Mouse (Mus musculus): ENCODE measurements around the gene Gm20696. TPM values are rescaled to one million over a fixed set of nuclear protein-coding genes. Genes with fewer than 3 reads are reported as not detected.
A peak's percentile ranks its signal among the peaks of the same experiment; 100 is the strongest.

The Gm20696 gene
- polyA plus RNA-seq, 1 experiment from 2014 or later = 4.2 TPM

GRCm38 (mm10) chr6:99249496-99250030 lies 417.0 kb downstream of the Gm20696 start:
- no peak for ATAC-seq (ENCODE audit: insufficient number of reproducible peaks, low FRiP score, low TSS enrichment, low read depth)
- Histone ChIP-seq H3K27ac (no peak overlapping the region), H3K9ac (no peak overlapping the region), H3K27me3 (no peaks in the 10 kb centered on the region), H3K4me3 (no peak overlapping the region), H3K36me3 (0 out of 2 replicates have a peak, but pooled peaks cover 3% of the 10 kb centered on the region), H3K4me1 (no peaks in the 10 kb centered on the region), H3K4me2 (no peak overlapping the region), H3K9me3 (no peaks in the 10 kb centered on the region)
- 69% methylated on average over 5 of the region's 5 CpGs for WGBS

GRCm38 (mm10) chr6:99248396-99248795 lies 418.2 kb downstream of the Gm20696 start:
- H3K9me3 ChIP-seq = no peaks in the 10 kb centered on the region
- H3K4me3 ChIP-seq = no peak overlapping the region
- no peak overlapping the region for H3K4me2 ChIP-seq
- 55% methylated on average over 8 of the region's 8 CpGs for WGBS
- H3K4me1 ChIP-seq = no peaks in the 10 kb centered on the region
- 0 out of 2 replicates have a peak, but pooled peaks cover 3% of the 10 kb centered on the region for H3K36me3 ChIP-seq
- H3K27ac ChIP-seq = no peak overlapping the region
- no peak for ATAC-seq (ENCODE audit: insufficient number of reproducible peaks, low FRiP score, low TSS enrichment, low read depth)
- no peaks in the 10 kb centered on the region for H3K27me3 ChIP-seq
- no peak overlapping the region for H3K9ac ChIP-seq

GRCm38 (mm10) chr6:99241625-99242395 lies 424.8 kb downstream of the Gm20696 start:
- Histone ChIP-seq H3K9me3 (no peaks in the 10 kb centered on the region), H3K4me2 (no peak overlapping the region), H3K27me3 (no peaks in the 10 kb centered on the region), H3K4me1 (no peaks in the 10 kb centered on the region), H3K4me3 (no peak overlapping the region), H3K9ac (no peak overlapping the region), H3K27ac (no peak overlapping the region), H3K36me3 (no peaks in the 10 kb centered on the region)
- WGBS = 92% methylated on average over 10 of the region's 10 CpGs
- ATAC-seq (ENCODE audit: insufficient number of reproducible peaks, low FRiP score, low TSS enrichment, low read depth) = no peak

DNA sequence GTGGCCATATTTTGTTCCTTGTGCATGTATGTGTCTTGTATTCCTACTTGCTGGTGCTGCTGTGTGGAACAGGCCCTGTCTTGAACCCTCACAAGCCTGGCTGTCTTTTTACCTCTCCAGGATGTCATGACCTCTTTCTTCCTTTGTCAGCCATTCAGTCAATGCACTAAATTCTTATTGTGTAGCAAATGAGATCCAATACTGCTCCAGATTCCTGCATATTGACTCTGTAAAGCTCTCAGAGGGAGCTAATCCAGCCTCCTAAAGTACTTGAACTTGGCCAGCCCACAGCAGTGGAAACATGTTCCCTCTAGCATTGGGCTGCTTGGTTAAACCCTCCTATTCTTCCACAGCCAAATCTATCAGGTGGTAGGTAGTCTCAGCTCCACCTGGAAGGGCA lies 425.8 kb downstream of the Gm20696 start:
- H3K4me2 ChIP-seq = no peak overlapping the region
- no peaks in the 10 kb centered on the region for H3K9me3 ChIP-seq
- no peak overlapping the region for H3K27ac ChIP-seq
- H3K9ac ChIP-seq = no peak overlapping the region
- H3K36me3 ChIP-seq = no peaks in the 10 kb centered on the region
- H3K4me1 ChIP-seq = 0 out of 2 replicates have a peak, but pooled peaks cover 2% of the 10 kb centered on the region
- no peaks in the 10 kb centered on the region for H3K27me3 ChIP-seq
- no peak for ATAC-seq (ENCODE audit: insufficient number of reproducible peaks, low FRiP score, low TSS enrichment, low read depth)
- no peak overlapping the region for H3K4me3 ChIP-seq

GRCm38 (mm10) chr6:99235588-99235987 lies 431.0 kb downstream of the Gm20696 start:
- Histone ChIP-seq H3K4me3 (no peak overlapping the region), H3K27ac (peak overlapping the region; percentile 40; the same call in 1 of the 2 replicates), H3K9me3 (no peaks in the 10 kb centered on the region), H3K4me1 (peaks cover 23% of the 10 kb centered on the region; the same call in 1 of the 2 replicates), H3K4me2 (no peak overlapping the region), H3K36me3 (no peaks in the 10 kb centered on the region), H3K9ac (no peak overlapping the region), H3K27me3 (no peaks in the 10 kb centered on the region)
- WGBS = 70% methylated on average over 8 of the region's 8 CpGs
- no peak for ATAC-seq (ENCODE audit: insufficient number of reproducible peaks, low FRiP score, low TSS enrichment, low read depth)

DNA sequence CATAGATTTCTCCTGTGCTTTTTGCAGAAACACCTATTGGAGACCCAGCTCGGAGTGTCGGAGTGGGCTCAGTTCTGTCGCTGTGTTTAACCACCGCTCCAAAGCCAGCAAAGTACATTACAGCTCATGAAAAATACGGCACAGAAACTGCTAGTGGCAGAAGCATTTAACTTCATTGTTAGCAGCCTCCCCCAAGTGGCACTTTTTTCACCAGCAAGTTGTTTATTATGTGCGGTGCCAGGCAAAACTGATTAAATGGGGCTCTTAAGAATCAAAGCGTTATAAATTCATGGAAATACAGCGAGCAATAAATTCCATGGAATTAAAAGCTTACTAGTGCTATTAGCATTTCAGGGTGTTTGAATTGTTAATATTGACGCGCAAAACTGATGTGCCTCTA lies 433.2 kb downstream of the Gm20696 start:
- Histone ChIP-seq H3K9me3 (no peaks in the 10 kb centered on the region), H3K9ac (no peak overlapping the region), H3K27ac (no peak overlapping the region), H3K36me3 (no peaks in the 10 kb centered on the region), H3K4me3 (no peak overlapping the region), H3K4me1 (peaks cover 23% of the 10 kb centered on the region; the same call in 1 of the 2 replicates), H3K4me2 (no peak overlapping the region), H3K27me3 (no peaks in the 10 kb centered on the region)
- no peak for ATAC-seq (ENCODE audit: insufficient number of reproducible peaks, low FRiP score, low TSS enrichment, low read depth)
- 43% methylated on average over 10 of the region's 10 CpGs for WGBS

DNA sequence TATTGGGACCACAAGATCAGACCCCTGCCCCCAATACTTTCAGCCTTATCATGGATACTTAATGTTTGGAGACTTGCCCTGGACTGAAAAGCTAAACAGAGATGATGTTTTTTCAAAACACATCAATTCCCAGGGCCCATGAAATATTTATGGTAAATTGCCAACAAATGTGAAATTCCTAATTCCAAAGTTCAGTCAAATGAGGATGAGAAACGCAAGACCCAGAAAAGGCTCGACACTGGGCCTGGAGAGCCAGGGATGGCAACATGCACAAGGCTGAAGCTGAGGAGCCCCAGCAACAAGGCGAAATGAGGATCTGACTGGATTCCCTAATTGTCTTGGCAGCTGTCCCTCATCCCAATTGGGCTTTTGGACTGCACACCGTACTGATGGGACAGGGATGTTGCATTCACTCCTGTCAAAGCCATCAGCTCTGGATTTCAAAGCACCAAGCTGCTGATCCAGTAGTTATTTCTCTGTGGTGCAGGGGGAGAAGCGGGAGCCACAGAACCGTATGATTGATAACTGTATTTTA lies 438.2 kb downstream of the Gm20696 start:
- Histone ChIP-seq H3K27ac (no peak overlapping the region), H3K9ac (no peak overlapping the region), H3K4me3 (no peak overlapping the region), H3K4me2 (no peak overlapping the region), H3K27me3 (no peaks in the 10 kb centered on the region), H3K36me3 (no peaks in the 10 kb centered on the region), H3K4me1 (peaks cover 9% of the 10 kb centered on the region; the same call in 1 of the 2 replicates), H3K9me3 (no peaks in the 10 kb centered on the region)
- WGBS = 78% methylated on average over 6 of the region's 6 CpGs
- ATAC-seq (ENCODE audit: insufficient number of reproducible peaks, low FRiP score, low TSS enrichment, low read depth) = no peak

DNA sequence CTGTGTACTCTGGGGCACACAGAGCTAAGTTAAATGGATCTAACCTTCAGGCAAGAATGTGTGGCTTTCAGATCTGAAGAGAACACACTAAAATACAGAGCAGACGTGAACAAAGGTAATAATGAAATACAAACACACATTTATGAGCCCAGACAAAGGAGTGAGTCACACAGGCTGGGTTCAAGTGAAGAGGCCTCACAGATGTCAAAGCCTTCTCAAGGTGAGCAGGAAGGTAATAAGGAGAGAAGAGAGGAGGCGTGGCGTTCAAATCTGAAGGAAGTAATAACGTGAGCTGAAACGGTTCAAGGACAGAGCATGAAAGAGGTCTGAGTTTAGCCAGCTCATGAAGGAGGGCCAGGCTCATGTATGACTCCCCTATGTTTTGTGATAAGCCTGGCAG lies 445.4 kb downstream of the Gm20696 start:
- Histone ChIP-seq H3K4me2 (no peak overlapping the region), H3K36me3 (no peaks in the 10 kb centered on the region), H3K4me3 (no peak overlapping the region), H3K9ac (no peak overlapping the region), H3K4me1 (no peaks in the 10 kb centered on the region), H3K27ac (no peak overlapping the region), H3K9me3 (no peaks in the 10 kb centered on the region), H3K27me3 (no peaks in the 10 kb centered on the region)
- ATAC-seq (ENCODE audit: insufficient number of reproducible peaks, low FRiP score, low TSS enrichment, low read depth) = no peak
- WGBS = 78% methylated on average over 5 of the region's 5 CpGs

DNA sequence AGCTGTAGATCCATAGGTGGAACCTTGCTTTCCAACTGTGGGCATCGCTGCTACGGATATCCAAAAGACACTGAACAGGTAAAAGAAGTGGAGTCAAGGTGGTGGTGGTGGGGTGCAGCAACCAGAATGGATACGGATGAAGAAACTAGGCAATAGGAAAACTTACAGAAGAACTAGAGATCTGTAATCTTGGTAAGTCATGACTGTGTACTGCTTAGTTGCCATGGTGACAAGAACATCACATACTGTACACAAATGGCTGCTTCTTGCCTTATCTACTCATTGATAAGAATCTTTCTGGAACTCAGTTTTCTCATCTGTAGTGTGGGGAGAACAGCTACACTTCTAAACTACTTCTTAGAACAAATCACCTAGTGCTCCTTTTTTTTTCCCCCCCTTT lies 446.1 kb downstream of the Gm20696 start:
- ATAC-seq (ENCODE audit: insufficient number of reproducible peaks, low FRiP score, low TSS enrichment, low read depth) = no peak

DNA sequence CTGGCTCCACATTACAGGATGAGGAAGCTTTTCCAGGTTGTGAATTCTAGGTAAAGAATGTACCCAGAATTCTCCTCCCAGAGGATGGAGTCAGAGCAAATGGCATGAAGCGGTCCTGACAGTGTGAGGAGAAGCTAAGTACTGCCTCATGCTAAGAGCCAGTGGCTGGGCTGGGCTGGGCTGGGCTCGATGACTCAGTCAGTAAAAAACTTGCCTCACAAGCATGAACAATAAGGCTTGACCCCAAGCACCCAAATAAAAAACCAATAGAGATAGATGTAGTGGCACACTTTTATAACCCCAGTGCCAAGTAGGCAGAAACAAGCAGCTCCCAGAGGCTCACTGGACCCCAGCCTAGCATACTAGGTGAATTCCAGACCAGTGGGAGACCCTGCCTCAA lies 448.8 kb downstream of the Gm20696 start:
- H3K36me3 ChIP-seq = no peaks in the 10 kb centered on the region
- H3K4me2 ChIP-seq = no peak overlapping the region
- H3K4me1 ChIP-seq = no peaks in the 10 kb centered on the region
- ATAC-seq (ENCODE audit: insufficient number of reproducible peaks, low FRiP score, low TSS enrichment, low read depth) = no peak
- WGBS = 58% methylated on average over 2 of the region's 2 CpGs
- no peak overlapping the region for H3K27ac ChIP-seq
- no peaks in the 10 kb centered on the region for H3K9me3 ChIP-seq
- no peak overlapping the region for H3K4me3 ChIP-seq
- no peaks in the 10 kb centered on the region for H3K27me3 ChIP-seq
- no peak overlapping the region for H3K9ac ChIP-seq

More for the DNA sequence above, 446.1 kb downstream of the Gm20696 start:
- H3K27ac ChIP-seq = no peak overlapping the region
- WGBS = 95% methylated on average over 3 of the region's 3 CpGs
- no peak overlapping the region for H3K9ac ChIP-seq
- H3K27me3 ChIP-seq = no peaks in the 10 kb centered on the region
- H3K4me2 ChIP-seq = no peak overlapping the region
- no peaks in the 10 kb centered on the region for H3K36me3 ChIP-seq
- H3K9me3 ChIP-seq = no peaks in the 10 kb centered on the region
- no peak overlapping the region for H3K4me3 ChIP-seq
- no peaks in the 10 kb centered on the region for H3K4me1 ChIP-seq

DNA sequence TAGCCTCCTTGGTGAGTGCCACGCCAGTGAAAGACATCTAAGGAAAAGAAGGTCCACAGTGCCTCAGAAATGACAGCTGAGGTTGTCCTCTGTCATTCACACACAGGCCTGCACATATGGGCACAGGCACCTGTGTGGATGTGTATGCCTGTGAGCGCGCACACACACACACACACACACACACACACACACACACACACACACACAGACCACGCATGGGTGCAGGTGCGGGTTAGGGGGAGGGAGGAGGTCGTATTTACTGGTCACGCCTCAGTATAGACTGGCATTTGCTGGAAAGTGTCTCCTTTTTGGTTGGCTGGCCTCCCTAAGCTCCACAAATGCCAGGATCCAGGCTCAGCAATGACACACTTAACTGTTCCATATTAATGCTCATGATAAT lies 449.4 kb downstream of the Gm20696 start:
- Histone ChIP-seq H3K4me3 (no peak overlapping the region), H3K9ac (no peak overlapping the region), H3K27me3 (no peaks in the 10 kb centered on the region), H3K27ac (no peak overlapping the region), H3K9me3 (no peaks in the 10 kb centered on the region), H3K4me1 (no peaks in the 10 kb centered on the region), H3K4me2 (no peak overlapping the region), H3K36me3 (no peaks in the 10 kb centered on the region)
- ATAC-seq (ENCODE audit: insufficient number of reproducible peaks, low FRiP score, low TSS enrichment, low read depth) = no peak
- WGBS = 80% methylated on average over 6 of the region's 7 CpGs

DNA sequence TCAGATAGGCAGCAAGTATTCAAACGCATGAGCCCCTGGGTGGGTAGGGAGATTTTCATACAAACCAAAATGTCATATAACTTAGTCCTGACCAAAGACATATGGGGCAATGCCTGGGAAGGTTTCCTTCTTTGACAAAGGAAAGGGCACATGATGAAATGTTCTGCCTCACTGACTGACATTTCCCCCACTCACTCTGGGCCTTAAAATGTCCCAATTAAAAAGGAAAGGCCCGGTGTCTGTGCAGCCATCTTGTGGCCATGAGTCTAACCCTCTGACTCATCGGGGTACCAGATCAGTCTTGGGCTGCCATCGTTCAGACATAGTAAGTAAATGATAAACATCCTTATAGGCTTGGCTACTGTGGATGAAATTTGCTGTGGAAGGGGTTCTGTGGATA lies 454.1 kb downstream of the Gm20696 start:
- ATAC-seq (ENCODE audit: insufficient number of reproducible peaks, low FRiP score, low TSS enrichment, low read depth) = no peak
- Histone ChIP-seq H3K9ac (no peak overlapping the region), H3K27ac (no peak overlapping the region), H3K36me3 (no peaks in the 10 kb centered on the region), H3K4me2 (no peak overlapping the region), H3K9me3 (no peaks in the 10 kb centered on the region), H3K4me3 (no peak overlapping the region), H3K4me1 (peaks cover under 1% of the 10 kb centered on the region; the same call in 1 of the 2 replicates), H3K27me3 (no peaks in the 10 kb centered on the region)
- WGBS = 83% methylated on average over 4 of the region's 4 CpGs

Measured in limb, embryonic 15.5 days (tissue).